Mouse (Mus musculus): ENCODE results near the gene Sema4c.

The Sema4c gene

DNA sequence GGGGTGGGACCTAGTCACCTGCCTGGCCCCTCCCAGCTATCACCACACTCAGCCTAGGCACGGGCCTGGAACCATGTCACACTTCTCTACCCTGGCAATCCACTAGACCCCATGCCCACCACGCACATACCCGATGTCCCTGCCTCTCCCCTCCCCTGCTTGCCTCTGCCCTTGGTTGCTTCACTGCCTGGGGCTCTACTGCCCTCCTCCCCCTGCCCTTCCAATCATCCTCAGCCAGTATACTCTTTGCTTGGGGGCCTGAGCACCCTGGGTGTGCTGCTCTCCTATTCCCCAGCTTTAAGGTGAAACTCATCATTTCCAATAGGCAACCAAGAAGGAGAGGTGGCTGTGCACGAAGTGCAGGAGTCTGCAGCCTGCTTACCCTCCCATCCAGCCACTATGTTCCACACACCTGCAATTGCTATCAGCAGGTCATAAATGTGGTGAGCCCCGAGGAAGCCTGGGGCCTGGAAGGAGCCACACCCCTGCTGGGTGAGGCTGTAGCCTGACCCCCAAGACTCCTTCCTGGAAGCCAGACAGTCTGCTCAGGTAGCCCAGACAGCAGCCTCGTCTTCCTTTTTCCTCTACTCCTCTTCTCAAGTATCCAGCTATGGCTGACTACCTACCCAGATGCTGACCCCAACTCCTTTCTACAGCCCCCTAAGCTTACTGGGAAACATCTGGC, 19.0 kb upstream of the Sema4c start:
- DNase-seq, result no peak

DNA sequence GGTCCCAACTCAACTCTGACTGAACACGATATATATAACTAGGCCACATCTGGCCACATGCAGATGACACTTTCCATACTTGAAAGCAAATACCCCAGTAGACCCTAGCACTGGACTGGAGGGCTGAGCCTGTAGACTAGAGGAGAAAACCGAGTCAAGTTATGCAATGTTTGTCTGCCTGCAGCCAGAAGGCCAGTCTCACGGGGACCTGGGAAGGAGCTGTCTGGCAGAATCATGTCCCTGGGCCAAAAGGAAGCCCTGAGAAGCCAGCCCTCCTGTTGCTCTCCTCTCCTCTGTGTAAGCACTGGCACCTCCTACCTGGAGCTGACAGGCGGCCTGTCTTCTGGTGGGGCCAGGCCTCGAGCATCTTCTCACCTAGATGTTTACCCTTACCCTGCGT, 17.2 kb upstream of the Sema4c start:
- no peak for DNase-seq

DNA sequence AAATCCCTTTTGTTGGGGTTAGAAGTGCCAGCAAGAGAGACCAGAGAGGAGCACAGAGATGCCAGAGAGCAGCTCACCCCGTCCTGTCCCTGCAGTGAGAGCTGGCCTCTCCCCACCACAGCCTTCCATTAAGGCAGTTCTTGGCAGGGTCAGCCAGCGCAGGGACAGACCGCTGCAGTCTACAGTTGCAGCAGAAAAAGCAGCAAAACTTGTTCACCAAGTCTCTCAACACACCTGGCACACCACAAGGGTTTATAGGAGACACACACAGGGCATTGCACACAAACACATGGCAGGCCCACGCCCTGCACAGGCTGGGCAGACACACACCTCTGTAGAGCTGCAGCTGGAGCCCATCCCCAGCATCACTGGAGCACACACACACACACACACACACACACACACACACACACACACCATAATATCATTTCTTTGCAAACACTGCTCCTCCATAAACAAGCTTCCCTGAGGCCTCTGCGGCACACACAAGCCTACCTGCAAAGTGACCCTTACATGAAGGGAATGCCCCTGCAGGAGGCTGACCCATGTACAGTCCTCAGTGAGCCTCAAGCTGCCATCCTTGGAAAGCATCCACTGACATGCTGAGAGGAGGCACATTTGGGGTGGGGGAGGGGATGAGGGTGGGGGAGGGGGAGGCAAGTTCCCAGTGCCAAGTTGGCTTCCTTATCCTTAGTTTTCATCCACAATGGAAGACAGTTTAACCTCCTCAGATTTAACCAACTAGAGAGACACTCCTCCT, 16.2 kb upstream of the Sema4c start:
- DNase-seq, result no peak

DNA sequence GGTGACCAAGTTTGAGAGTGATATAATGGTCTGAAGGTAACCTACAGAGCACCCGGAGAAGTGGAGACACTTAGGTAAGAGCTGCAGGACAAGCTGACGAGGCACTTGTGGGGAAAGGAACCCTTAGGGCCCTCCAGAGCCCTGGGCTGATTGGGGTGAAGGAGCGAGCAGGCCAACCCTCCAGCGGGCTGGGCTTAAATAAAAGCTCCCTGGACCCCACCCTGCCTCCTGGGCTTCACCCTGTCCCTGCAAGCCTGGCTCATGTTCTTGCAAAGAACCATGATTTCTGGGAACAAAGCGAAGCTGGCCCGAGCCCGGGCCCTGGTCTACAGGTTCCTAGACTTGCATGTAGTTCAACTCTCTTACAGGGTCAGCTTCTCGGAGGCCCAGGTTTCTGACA, 15.4 kb upstream of the Sema4c start:
- no peak for DNase-seq

DNA sequence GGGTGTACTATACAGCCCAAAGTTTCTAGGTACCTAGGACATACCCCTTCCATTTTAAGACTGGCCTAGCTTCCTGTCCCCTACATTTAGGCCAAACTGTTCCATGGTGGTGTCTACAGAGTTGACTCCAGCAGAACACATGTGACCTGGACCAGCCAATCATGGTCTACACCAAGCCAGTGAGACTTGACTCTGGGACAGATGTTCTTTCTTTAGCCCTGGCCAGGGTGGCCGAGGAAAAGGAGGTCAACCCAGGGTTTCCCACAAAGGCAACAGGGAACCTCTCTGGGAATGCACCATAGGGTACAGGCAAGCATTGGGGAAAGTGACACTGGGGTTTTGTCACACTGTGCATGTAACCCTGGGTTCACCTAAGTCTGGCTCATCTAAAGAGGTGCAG, 14.6 kb upstream of the Sema4c start:
- DNase-seq, result no peak

DNA sequence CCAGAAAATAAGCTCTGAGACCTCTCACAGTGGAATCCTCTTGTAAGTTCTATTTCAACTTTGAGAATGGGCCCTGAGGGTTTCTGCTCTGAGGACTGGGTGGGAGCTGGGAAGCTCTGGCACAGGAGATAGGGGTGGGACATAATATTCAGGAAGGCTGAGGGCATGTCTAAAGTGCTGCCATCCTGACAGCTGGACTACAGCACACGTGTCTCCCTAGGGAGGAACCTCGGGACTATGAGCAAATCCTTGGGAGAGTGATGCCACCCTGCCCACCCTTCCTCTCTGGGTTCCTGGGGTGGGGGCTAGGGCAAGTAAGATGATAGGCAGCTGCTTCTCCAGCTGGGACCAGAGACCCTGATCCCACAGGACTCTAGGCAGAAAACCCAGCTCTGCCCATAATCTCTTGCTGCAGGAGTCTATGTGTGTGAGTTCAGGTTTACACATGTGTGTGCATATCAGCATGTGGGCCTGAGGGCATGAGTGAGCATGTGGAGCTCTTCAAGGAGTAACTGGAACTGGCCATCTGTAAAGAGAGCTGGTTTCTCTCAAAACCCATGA, 14.1 kb upstream of the Sema4c start:
- DNase-seq, result no peak

DNA sequence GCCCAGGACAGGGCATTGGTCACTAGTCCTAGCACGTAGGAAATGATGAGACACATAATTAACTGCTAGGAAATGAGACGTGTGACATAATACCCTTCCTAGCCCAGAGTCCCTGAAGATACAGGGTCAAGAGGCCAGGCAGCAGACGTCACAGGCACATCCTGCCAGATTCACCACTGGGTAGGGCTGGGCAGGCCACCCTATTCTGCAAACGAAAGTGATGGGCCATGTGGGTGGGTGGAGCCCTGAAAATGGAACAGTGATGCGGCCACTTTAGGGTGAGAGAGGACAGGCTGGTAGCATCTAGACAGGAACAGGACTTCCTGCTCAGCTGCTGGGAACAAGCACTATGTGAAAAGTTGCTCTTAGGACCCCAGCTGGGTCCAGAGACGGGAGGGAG, 13.5 kb upstream of the Sema4c start:
- peak; percentile 76 to 78 for DNase-seq

DNA sequence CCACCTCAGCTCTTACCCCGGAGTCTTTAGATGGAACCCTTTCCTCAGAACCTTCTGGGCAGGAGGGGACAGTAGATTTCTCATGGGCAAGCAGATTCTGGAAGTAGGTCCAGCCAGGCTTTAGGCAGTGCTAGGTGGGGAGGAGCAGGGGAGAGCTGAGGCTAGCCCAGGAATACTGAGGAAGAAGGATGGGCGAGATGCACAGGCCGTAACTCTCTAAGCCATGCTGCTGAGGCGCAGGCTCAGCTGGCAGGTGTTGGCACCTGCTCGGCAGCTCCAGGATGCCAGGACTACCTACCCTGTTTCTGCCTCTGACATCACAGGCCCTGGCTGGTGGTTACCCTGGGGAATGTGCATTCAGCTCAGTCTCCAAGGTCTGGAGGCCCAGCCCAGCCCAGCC, 12.2 kb upstream of the Sema4c start:
- no peak for DNase-seq

DNA sequence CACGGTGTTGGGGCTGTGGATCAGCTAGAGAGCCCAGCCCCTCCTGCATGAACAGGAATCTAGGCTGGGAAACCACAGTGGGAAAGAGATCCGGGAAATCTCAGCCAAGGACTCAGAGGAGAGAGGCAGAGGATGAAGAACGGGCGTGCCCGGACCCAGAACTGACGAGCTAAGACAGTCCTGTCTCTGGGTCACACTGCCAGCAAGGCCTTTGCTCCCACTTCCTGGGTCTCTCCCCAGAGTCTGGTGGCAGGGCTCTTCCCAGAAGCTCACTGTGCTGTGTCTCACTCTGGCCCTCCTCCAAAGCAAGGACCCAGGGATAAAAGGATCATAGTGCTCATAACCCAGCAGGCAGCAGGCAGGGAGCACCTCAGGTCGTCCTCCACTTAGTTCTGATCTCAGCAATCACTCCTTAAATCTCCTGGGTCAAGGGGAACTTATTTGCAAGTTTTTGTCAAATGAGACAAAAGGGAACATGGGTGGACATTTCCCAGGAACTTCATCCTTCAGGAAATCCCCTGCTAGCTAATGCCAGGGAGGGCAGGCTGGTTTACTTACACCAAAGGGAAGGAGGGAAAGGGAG, 11.6 kb upstream of the Sema4c start:
- no peak for DNase-seq

DNA sequence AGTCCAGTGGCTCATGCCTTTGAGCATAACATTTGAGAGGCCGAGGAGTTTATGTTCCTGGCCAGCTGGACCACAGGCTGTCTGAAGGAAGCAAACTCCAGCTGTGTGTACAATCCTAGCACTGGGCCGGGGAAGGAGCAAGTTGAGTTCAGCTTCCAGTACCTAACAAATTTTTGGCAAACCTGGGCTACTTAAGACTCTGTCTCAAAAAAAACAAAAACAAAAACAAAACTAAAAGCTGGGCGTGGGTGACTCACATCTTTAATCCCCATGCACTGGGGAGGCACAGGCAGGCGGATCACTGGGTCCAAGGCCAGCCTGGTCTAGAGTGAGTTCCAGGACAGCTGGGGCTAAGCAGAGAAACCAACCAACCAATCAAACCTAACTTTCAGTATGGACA, 10.6 kb upstream of the Sema4c start:
- DNase-seq, result no peak

DNA sequence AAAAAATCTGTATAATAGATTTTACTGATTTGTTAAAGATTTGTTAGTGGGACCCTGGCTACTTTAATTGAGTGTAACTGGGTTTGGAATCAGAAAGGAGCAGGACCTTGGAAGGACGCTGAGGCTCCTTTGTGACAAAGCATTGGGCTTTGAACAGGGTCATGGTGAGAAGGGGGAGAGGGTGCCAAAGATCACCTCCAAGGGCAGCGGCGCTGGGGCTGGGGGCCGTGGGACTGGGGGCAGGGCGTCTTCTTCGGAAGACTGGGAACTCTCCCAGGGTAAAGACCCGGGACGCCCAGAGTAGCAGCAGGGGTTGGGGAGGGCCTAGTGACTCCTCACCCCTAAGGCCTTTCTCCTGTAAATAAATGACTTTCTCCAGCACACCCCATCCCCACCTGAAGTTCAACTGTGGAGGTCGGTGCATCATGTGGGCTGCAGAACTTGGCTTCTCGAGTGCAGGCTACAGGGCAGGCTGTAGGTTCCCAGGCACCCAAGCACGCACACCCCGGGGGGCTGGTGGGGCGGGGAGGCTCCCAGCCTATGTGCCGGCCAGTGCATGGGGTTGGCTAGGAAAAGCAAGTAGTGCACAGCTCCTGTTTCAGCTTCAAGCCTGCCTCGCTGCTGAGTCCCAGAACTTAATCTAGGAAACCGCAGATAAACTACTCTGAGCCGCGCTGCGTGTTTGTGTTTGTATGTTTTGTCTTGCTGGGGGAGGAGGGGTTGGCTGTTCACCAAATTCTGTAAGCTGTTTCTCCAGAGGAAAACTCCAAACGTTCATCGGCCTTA, 9.9 kb upstream of the Sema4c start:
- no peak for DNase-seq

DNA sequence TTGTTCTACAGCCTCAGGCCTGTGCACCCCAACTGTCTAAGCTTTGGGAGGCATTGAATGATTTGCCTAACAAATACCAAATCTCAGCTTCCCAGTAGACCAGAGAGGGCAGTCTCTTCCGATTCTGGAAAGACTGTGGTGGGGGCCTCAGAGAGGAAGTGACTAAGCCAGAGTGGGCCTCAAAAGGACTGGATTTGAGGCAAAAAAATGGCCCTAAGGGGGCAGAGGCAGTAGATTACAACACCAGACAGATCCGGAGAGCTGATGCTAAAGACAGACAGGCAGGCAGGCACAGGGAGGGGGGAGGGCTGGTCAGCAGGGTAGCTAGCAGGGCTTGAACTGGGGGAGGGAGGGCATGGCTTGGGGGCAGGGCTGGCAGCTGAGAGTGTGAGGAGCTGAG, 8.3 kb upstream of the Sema4c start:
- DNase-seq, result no peak

DNA sequence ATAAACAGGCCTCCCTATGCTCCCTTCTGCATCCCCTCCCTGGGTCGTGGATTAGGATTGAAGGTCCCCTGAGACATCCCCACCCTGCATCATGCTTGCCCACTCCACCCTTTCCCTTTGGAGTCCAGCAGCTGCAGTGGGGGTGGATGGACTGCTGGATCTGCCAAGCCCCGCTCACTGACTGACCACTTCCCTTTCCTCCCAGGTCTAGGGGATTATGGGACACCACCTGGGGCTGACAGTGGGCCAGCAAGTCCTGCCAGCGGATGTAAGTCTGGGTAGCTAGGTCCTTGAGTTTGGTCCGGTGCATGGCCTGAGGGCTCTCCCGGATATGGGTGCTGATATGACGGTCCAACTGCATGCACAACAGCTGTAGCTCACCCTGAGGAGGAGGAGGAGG, 6.0 kb upstream of the Sema4c start:
- no peak for DNase-seq

DNA sequence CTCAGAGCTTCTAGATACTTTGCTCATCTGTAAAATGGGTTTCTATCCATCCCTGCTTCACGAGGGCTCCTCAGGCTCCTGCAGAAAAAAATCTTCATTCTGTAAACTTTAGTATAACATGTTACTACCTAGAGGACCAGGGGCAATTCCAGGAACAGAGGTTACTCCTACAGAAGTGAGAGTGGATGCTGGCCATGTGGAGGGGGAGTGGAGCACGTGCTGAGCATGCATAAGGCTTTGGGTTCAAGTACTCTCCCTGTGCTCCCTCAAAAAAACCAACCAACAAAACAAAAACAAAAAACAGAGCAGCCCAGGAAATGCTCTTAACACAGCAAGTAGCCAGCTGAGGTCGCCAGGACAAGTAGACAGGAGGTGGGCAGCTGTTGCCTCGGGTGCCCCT, 5.5 kb upstream of the Sema4c start:
- DNase-seq, result no peak

DNA sequence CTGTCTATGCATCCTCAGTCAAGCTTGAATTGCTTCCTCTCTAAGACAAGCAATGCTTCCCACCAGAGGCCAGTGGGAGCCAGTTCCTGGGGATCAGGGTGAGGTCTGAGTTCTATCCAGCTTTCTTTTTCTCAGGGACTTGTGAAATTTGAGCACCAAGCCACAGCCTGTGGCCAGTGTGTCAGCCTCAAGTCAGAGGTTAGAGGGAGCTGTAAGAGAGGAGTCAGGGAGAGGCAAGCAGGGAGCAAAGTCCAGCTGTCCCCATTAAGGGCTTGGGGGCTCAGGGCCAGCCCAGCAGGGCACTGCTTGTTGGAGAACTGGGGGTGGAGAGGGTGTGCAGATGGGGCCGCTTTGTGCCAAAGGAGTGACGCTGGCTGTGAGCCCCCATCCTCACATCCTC, 5.0 kb upstream of the Sema4c start:
- DNase-seq, result no peak

DNA sequence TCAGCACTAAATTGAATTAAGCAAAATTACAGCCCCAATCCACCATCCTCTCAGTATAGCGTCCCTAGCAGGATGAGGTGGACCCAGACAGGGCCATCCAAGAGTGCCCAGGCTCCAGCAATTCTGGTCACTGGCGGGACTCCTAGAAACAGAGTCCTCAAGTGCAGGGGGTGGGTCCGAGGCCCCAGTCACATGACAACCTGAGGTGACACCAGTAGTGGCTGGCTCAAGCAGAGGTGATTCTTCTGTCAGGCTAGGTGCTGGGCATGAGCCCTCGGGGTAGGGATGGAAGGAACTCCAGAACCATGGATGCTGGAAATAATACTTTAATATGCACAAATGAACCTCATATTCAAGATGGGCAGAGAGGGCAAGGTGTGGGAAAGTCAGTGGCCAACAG, 4.2 kb upstream of the Sema4c start:
- DNase-seq, result no peak

DNA sequence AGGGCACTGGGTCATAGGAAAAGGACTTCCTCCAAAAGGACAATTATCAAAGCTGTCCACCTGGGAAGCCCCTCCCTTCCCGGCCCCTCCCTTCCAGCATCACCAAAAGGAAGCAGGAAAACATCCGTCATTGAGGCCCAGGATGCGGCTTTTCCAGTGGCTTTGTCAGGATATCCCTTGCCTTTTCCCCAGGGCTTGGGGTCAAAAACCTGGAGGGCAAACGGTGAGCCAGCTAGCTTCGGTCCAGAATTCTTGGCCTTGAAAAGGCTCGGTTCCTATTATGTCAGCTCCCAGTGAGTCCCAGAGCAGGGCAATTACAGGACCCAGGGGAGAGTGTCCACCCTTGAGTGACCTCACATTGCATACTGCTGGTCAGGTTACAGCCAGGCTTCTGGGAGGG, 2.8 kb upstream of the Sema4c start:
- DNase-seq, result peak; percentile 63 to 74

DNA sequence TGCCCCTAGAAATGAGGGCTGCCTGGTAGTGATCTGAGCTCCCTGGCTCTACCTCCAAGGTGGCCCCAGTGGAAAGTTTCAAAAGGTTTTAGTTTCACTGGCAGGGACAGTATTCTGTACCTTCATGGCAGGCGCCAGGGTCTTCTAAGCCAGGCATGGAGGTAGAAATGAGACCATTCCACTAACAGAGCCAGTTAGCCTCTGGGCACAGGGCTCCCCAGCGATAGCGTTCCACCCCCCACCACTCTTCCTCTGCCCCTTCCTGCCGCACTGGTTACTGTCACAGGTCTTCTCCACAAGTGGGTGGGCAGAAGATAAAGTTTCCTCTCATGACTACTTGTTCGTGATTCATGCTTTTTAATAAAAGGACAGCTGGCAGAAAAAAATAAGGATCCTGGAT, 1.7 kb upstream of the Sema4c start:
- DNase-seq, result no peak

DNA sequence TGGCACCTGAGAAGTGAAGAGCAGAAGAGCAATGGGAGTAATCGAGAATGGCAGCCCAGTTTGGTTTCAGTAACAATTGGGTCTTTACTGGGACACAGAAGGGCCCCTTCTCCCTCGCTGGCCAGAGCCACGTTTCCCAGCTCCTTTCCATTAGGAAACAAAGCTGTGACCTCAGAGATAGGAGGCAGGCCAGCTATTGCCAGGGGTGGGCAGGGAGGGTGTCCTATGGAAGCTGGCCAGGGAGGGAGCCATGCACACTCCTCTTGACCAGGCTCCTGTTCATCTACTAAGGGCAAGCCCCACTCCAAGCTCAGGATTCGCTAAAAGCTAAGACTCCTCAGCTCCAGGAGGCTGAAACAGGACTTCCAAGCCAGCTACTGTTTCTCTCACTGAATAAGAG, 1.1 kb upstream of the Sema4c start:
- no peak for DNase-seq

DNA sequence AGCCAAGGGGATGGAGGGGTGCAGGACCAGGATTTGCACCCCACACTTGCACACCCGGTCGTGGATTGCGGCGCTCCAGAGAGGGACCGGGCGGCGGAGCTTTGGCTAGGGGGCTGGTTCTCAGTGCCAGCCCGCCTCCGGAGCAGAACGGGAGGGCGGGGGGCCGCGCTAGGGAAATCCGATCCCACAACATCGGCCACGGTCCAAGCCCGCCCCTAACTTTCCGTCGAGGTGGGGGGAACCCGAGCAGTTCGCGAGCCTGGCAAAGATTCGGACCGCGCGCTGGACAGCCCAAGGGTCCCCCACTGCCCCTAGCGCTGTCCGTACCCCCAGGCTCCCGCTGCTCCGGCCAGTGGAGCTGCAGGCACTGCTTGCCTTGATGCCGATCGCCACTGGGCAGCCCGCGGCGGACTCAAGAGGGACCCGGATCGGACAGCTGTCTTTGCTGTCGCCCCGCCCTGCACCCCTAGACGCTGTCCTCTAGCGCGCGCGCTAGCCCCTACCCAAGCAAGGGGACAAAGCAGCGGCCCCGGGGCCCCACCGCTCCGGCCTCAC, 615 bp downstream of the Sema4c start:
- peak; percentile 62 to 69 for DNase-seq

DNA sequence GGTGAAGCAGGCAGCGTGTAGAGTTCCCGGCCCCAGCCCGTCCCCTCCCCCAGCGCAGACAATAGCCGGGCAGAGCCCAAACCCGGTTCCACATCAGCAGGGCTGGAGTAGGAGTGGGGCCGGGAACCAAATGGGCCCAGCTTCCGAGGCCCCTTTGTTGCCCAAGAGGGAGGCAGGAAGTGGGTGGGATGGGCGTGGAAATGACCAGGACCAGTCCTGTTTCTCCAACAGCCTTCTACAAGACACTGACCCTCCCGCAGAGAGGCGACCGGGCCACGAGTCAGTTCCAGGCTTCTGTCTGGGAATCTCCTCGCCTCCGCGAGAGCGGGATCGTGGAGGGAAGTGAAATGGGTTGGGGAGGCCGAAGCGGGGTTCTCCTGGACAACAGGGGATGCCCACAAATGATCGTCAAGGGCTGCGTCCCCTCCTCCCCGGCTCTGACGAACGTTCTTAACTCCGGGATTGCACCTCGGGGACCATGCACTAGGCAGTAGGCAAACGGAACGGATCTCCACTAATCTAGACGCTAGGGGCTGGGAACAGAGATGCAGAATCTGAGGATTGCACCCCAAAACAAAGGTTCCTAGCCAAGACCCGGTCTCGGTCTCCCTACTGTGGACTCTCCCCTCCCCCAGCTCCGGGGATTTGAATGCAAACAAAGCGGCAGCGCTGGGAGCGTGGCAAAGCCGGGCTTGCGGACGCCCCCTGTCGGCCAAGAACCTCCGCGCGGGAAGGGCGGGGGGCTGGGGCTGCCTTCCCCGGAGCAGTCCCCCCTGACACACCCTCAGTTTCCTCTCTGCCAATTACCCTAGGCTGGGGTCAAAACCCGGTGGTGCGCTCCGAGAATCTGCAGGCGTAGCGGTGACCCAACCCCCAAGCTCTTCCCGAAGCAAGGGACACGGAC, 1.3 kb downstream of the Sema4c start:
- DNase-seq, result peak; percentile 83 to 84
